Mouse (Mus musculus) naive thymus-derived CD4-positive, alpha-beta T cell, adult 2 months (primary cell): Measurements from ENCODE around the gene Faap100.
A peak's percentile ranks its signal among the peaks of the same experiment; 100 is the strongest.
"Not testable (repeated sequence)": the region's sequence is repeated elsewhere in the genome, so short reads cannot be mapped to it uniquely, and the experiment has no call there.

ENCODE experiments used
- DNase-seq: peaks from one replicate; pipeline ENCODE4 v3.0.0-alpha.2; 2011; ENCODE audit warnings: low read depth

The Faap100 gene

GRCm38 (mm10) chr11:120378611-120379540 is at the start of gene Faap100:
Gene Faap100, minus strand, starts transcription at chr11:120378764.
- peak; percentile 97 for DNase-seq

GRCm38 (mm10) chr11:120426727-120427126 is 48.2 kb upstream of the Faap100 start:
- DNase-seq, result no peak

GRCm38 (mm10) chr11:120423569-120424295 is 45.2 kb upstream of the Faap100 start:
- DNase-seq, result peak; percentile 74

GRCm38 (mm10) chr11:120422651-120423568 is 44.3 kb upstream of the Faap100 start:
- no peak for DNase-seq

- no peak for DNase-seq
Observed at GRCm38 (mm10) chr11:120418592-120418991, 40.0 kb upstream of the Faap100 start.

- DNase-seq, result no peak
Observed at GRCm38 (mm10) chr11:120417852-120418251, 39.3 kb upstream of the Faap100 start.

- not testable (repeated sequence) for DNase-seq
Observed at GRCm38 (mm10) chr11:120413621-120414020, 35.1 kb upstream of the Faap100 start.

GRCm38 (mm10) chr11:120406445-120406844 is 27.9 kb upstream of the Faap100 start:
- DNase-seq, result no peak

- DNase-seq, result no peak
Observed at GRCm38 (mm10) chr11:120405867-120406266, 27.3 kb upstream of the Faap100 start.

GRCm38 (mm10) chr11:120404814-120405213 is 26.2 kb upstream of the Faap100 start:
- DNase-seq, result no peak

- no peak for DNase-seq
Observed at GRCm38 (mm10) chr11:120399319-120399718, 20.8 kb upstream of the Faap100 start.

- no peak for DNase-seq
Observed at GRCm38 (mm10) chr11:120397602-120398001, 19.0 kb upstream of the Faap100 start.

GRCm38 (mm10) chr11:120395661-120396060 is 17.1 kb upstream of the Faap100 start:
- DNase-seq, result no peak

GRCm38 (mm10) chr11:120388580-120388979 is 10.0 kb upstream of the Faap100 start:
- no peak for DNase-seq

GRCm38 (mm10) chr11:120387157-120387556 is 8.6 kb upstream of the Faap100 start:
- no peak for DNase-seq

- DNase-seq, result no peak
Observed at GRCm38 (mm10) chr11:120386632-120387031, 8.1 kb upstream of the Faap100 start.

GRCm38 (mm10) chr11:120382509-120382908 is 3.9 kb upstream of the Faap100 start:
- no peak for DNase-seq

- DNase-seq, result no peak
Observed at GRCm38 (mm10) chr11:120381157-120381556, 2.6 kb upstream of the Faap100 start.

GRCm38 (mm10) chr11:120380271-120380670 is 1.7 kb upstream of the Faap100 start:
- DNase-seq, result no peak

- peak; percentile 51 for DNase-seq
Observed at GRCm38 (mm10) chr11:120378031-120378610, 443 bp downstream of the Faap100 start.

GRCm38 (mm10) chr11:120377337-120377736 is 1.2 kb downstream of the Faap100 start:
- DNase-seq, result no peak
